Mouse (Mus musculus) T-helper 2 cell (primary cell): Measurements from ENCODE around the gene Aass.
"Not testable (repeated sequence)": the region's sequence is repeated elsewhere in the genome, so short reads cannot be mapped to it uniquely, and the experiment has no call there.

Experiments
- in situ Hi-C: fragments of 300-600 bp; cut with MboI, MseI; formaldehyde crosslinking; loops from one replicate; pipeline ENCODE4 v1.15.1; 2025; ENCODE audit warnings: high pct_unique_total_duplicates

The Aass gene

DNA sequence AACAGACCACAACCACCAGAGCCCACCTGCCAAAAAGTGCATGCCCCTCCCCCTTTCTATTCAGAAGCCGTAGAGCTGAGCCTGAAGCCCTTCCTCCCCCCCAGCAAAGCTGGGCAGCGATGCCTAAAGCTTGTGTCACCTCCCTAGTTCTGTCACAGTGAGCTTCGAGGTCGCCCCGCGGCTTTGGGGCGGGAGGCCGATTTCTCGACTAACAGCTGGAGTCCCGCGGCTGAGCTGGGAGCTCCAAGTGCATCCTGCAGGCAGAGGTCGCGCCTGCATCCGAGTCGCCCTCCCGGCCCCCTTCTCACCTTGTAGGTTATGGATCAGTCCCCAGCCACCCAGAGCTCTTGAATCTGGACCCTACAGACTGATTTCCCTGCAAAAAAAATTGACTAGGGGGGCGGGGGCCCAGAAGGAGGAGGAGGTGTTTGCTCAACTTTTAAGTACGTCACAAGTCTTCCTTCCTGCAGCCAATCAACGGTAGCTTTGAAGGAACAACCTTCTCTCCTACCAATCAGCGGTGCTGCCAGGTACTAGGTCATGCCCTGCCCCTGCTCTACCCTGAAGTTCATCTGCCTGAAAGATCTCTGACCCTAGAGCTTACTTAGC, at the start of gene Aass:
Gene Aass (minus strand): TSS at position 414 of the 609 bp plus-strand sequence.
- in situ Hi-C loops: loop anchor here (10.0 kb wide), 1 partner anchor 1018 kb away; no protein-coding TSS in a partner anchor

DNA sequence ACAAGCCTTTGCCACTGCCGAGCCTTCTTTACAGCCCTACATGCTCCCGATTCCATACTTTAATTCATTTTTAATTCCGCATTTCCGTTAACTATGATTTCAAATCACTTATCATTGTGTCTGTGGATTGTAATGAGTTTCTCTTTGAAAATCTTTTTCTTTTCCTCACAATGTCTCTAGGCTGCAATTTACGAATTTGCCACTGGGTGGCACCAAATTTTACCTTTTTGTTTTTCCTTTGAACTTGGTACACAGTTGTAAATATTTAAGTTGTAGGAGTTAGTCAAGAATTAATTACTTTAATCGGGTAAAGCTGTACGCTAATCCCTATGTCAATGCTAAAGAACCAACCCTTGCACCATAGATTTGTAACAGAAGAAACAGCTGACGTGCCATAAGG, 47.3 kb upstream of the Aass start:
- in situ Hi-C loops: no loop called here

DNA sequence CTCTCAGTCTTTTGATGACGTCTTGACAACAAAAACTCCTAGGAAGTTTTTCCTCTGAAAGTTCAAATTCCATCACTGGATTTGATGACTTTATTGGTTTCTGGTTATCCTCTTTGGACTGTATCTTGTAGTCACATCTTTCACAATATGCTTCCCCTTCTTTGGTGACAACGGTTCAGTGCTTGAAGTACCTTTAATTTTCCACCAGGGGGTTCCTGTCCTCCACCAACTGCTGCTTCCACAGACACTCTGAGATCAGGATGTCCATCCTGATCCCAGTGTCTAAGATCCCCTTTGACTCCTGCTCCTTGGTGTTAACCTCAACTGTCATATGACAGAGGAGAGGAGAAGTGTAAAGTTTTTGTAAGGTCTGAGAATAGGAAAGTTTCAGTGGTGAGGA, 31.0 kb upstream of the Aass start:
- in situ Hi-C loops: not testable (repeated sequence)

DNA sequence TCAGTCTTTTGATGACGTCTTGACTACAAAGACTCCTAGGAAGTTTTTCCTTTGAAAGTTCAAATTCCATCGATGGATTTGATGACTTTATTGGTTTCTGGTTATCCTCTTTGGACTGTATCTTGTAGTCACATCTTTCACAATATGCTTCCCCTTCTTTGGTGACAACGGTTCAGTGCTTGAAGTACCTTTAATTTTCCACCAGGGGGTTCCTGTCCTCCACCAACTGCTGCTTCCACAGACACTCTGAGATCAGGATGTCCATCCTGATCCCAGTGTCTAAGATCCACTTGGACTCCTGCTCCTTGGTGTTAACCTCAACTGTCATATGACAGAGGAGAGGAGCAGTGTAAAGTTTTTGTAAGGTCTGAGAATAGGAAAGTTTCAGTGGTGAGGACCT, 23.6 kb upstream of the Aass start:
- in situ Hi-C loops: not testable (repeated sequence)

DNA sequence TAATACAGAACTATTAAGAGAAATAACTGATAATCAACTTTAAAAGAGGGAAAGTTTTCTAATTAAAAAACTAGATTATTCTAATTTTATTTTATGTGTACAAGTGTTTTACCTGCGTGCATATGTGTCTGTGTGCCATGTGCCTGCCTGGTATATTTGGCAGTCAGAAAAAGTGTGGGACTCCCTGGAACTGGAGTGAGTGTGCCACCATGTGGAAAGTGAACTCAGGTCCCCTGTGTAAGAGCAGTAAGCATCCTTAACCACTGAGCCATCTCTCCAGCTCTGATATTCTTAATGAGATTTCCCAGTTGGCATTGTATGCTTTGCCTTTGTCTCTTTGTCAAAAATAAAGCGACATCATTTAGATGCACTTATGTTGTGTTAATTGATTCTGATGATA, 20.3 kb upstream of the Aass start:
- in situ Hi-C loops: no loop called here

DNA sequence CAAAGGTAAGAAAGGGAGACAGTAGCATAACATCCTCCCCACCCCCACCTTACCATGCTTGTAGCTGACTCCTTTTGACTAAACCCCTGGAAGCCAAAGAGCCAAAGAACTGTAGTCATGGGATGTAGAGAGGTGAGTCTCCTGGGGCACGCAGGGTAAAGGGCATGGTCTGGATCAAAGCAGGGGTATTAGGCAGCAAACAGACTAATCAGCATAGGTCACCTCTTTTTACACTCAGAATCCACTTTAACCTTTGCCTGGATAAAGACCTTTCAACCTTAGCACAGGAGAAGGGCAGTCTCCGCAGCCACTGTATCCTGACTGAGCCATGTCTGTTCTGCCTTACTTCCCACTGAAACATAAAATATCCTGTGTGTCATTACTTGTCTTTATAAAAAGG, 14.4 kb upstream of the Aass start:
- in situ Hi-C loops: no loop called here

DNA sequence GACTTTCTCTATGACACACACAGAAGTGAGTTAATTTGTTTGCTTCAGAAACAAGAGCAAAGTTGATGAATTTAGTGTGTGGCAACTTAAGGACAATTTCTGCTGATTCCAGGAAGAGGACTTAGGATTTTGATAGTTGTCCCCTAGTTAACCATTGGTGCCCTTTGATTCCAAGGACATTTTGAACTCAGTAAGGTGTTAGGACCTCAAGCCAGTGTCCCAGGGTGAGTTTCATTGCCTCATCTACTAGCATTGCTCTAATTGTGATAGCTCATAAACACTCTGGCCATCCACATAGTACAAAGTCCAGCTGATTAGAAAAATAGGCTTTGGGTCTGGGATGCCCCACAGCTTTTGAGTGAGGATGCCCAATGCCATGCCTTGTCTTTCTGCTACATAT, 11.2 kb upstream of the Aass start:
- in situ Hi-C loops: no loop called here

DNA sequence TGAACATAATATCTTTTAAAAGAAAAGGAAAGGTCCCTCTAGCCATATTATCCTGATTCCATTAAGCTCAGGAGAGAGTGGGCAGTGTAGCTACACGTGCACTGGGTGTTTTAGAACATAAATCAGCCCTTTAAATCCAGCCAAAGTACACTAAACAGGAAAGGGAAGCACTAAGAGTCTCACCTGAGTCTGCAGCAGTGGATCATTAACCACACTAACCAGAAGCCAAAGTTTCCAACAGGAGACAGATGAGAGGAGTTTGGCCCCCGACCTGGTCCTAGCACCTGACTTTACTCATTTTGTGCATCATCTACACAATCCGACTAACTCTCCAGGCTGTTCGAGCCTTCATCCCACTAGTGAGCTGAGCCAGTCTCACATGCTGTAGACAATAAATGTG, 1.8 kb downstream of the Aass start:
- in situ Hi-C loops: loop anchor here (10.0 kb wide), 1 partner anchor 1016 kb away; no protein-coding TSS in a partner anchor

DNA sequence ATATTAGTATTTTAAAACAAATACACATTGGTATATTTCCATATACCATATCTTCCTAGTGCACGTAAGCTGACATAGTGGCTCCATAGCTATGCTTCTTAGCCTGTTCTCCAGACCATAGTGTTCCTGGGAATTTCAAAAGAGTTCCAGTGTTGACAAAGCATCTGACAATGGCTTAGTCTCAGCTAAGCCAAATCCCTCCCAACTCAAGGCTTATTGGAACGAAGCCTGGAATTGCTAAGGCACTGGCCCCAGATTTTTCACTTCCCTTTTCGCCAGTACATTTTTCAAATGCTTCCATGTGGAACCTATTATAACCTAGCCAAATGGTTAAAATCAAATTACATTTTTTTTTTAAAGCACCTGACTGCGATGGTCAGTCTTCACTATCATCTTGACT, 3.6 kb downstream of the Aass start:
- in situ Hi-C loops: no loop called here

DNA sequence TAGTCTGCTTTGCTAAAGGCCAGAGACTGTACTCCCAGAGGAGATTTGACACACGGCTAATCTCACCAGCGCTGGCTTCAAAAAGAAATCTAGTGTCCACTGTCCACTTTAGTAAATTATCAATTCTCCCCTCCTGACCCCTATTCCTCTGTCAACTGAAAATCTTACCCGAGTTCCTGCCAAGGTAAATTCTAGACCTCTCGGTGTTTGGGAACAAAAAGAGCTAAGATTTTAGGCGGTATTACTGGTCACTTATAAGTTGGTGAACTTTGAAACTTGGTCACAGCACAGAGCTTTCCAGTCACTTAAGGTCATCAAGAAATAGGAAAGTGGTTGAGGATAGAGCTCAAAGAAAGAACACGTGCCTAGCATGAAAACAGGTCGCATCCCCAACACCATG, 6.1 kb downstream of the Aass start:
- in situ Hi-C loops: no loop called here

DNA sequence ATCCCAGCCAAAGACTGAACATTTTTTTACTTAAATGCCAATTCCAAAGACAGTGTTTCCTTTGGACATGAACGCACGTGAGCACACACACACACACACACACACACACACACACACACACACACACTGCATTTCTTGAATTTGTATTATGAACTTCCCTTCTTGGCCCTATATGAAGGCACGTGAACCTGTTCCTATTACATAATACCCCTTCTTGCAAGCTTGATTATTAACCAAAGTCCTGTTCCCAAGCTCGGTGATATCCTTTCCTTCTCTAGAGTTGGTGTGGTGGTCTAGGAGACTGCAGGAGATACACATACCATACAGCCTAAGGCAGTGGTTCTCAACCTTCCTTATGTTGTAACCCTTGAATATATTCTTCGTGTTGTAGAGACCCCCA, 7.0 kb downstream of the Aass start:
- in situ Hi-C loops: no loop called here

DNA sequence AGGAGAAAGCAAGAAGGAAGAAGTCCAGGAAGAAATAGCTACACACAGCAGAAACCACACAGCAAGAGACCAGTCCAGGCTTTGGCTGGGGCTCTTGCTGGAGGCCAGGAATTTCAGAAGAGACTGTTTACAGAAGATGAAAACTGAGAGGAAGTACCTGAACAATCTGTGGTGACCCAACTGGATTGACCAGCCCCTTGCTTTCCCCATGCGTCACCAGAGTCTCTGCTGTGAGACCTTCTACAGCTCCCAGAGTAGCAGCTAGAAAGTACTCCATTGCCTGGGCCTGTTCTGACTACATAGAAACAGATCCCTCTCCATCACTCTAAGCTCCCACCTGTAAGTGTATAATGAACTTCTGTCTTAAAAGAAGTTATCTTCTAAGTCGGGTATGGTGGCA, 8.0 kb downstream of the Aass start:
- in situ Hi-C loops: no loop called here

DNA sequence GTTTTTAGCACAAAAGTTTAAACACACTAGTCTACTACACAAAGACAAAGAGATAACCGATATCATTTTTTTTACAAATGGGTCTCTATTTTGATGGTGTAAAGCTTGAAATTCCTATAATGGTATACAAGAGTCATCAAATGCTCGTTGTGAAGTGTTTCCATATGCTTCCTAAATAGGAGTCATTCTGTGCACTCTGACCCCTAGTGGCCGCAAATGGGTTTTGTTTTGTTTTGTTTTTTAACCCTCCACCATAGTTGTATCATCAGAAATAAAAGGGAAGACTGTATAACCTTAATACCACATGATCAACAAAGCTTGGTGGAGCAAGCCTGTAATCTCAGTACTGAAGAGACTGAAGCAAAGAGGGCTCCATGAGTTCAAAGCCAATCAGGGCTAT, 9.9 kb downstream of the Aass start:
- in situ Hi-C loops: no loop called here

DNA sequence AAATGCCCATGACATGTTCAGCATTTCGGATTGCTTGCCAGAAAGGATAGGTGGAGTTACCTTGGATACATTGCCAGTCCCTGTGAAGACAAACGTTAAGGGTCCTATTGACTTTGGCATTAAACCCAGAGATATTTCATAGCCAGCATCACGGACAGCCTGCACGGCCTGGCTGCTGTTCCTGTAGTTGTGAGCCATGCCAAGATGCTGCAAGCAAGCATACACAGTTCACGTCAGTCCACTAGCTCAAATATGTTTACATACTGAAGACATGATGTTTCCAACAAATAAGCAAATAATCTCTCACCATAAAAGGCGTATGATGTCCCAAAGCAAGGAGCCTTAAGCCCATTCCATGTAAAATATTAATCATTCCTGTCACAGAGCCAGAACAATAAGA, 18.0 kb downstream of the Aass start:
- in situ Hi-C loops: no loop called here

DNA sequence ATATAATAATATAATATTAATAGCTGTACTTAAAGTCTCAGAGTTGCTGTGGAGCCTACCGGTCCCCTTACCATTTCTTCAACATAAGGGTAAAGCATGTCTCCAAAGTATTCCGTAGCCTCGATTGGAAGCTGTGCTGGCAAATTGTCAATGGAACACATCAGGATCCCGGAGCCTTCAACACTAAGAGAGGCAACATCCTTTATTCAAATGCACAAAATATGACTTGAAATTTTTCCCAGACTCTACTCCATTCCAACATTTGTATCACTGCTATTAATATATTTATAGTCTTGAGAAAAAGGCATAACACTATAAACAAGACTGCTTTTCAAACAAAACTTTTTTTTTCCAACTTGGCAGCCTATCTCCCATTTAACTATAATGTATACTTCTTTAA, 25.7 kb downstream of the Aass start:
- in situ Hi-C loops: no loop called here

DNA sequence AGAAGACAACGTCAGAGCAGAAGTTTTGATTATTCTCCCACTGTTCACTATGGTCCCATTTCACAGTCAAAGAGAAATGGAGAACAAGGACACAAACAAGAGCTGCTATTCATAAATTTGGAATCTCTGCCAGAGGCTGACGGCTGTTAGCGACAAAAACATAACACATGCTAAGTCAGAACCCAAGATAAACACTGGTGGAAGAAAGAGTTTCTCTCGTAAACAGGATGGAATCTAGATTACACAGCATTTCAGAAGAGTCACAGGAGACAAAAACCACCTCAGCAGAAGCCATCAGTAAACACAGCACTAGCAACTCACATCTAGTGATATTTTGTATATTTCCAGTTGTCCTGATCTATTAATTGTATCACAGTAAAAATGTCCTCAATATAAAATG, 26.4 kb downstream of the Aass start:
- in situ Hi-C loops: no loop called here

DNA sequence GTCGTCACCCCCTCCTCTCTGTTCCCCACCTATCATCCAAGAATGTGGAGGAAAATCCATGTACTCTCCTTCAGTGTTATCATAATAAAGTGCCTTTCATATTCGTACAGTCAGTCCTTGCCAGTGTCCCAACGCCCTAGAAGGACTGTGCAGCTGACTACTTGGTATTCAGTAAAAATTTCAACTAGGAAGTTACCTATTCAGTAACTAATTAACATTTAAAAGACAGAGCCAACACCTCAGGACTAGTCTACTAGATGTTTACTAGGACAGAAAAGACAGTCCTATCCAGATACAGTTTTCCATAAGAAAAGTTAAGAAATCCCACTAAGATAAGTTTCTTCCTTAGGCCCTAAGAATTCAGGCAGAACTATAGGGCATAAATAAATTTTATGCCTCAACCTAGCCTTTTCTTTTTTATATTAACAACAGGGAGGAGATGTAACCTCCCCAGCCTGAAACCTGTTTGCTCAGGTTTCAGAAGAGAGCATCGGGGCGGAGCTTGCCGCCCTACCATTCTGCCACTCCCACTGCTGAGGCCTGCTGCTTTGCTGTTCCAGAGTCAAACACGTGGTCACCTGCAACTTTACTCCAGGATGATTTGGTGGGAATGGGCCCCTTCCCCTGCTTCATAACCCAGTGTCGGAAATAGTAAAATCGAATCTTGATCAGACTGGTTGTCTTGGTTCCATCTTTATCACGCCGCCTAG, 42.3 kb downstream of the Aass start:
- in situ Hi-C loops: not testable (repeated sequence)

DNA sequence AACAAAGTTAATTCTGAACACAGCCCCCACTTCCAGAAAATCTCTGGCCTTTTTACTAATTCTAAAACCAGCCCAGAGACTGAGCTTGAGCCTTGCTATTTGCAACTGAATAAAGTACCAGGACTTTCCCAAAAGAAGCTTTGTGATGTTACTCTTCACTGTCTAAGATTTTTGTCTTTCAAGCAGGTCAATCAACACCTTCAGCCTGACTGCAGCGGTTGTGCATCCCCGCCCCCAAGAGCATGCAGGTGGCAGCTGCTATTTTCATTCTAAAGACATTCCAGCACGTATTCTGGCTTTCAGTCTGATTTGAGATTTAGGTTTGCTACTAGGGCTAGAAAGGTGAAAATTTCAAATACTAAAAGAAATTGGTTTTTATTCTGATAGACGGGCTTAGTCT, 43.5 kb downstream of the Aass start:
- in situ Hi-C loops: not testable (repeated sequence)

DNA sequence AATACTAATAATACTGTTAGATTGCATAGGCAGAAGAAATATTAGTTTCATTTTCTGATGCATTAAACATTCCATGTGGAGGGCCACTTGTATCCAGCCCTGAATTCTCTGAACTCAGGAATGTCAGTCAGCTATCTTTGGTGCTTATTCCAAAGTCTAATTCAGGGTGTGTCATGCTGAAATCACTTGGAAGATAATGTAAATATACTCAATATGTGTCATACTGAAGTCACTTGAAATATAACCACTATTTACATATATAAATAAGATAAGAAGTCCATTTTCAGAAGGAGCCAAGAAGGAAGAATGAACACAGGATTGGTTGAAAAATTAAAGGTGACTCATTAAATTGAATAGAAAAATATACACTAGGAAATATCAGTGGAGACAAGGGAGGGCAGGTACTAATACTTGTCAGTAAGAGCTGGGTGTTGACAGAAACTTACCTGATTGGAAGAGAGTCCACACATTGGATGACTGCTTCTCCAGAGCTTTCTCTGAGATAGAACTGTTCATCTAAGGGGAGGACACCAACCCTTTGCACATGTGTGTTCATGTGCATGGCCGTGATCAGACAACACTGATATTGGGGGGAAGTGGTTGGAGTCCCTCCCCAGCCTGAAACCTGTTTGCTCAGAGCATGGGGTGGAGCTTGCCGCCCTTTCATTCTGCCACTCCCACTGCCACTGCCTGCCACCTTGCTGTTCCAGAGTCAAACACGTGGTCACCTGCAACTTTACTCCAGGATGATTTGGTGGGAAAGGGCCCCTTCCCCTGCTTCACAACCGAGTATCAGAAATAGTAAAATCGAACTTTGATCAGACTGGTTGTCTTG, 48.0 kb downstream of the Aass start:
- in situ Hi-C loops: no loop called here

DNA sequence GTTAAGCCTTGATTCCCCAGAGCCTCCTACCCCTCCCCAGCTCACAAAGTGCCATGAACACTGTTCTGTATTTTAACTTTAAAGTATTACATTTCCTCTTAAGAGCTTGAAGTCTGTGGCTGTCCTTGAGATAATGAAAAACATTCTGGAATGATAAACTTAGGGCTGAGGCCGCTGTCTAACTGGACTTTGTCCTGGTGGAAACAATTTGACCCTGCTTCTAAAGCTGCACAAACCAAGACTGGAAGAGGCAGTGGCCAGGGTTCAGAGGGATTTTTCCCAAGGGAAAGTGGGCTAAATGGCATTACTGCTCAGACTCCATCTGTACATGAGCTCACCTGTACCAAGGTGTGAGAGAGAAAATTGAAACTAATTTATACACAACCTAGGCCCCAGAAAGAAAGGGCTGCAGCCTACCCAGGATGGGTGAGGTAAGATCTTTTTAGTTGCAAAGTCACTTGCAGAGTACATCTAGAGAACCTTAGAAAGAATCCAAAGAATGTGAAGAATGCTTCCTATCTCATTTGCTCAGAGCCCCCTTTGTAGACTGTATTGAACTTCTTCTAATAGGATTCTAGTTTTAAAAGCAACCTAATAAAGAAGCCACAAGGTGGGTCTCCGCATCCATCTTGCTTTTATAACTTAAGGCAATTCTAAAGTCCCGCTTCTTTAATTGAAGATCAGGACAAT, 52.6 kb downstream of the Aass start:
- in situ Hi-C loops: no loop called here

DNA sequence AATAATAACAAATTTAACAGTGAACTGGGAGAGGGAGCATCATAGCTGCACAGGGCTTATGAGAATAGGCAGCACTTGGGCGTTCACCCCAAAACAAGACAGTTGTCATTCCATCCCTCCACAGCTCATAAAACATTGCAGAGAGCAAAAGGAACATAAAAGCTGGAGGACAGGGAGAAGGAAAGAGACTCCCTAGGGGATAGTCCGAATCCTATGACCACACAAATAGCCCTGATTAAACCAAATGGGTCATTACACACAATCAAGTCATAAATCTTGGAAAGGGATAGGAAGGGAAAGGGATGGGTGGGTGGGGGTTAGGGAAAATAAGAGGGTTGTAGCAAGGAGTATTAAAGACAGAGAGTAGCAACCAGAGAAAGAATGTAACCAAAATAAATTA, 54.5 kb downstream of the Aass start:
- in situ Hi-C loops: no loop called here

DNA sequence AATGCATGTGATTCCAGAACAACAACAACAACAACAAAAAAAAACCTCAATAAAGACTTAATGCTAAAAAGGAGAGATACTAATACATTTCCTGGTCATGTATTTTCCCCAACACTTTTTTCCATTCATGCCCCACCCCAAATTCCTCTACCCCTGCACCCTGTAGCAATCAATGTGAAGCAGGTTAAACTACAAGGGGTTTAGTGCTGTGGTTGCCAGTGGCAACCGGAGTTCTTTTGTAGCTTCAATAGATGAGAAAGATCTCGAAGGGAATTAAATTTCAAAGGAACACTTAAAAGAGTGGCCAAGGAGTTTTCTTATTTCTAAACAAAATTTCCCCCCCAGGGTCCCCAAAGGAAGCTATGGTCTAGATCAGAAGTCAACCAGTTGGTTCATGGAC, 56.7 kb downstream of the Aass start:
- in situ Hi-C loops: no loop called here
